Mouse (Mus musculus): ENCODE data around the gene Ank3.
"Not testable (repeated sequence)": the region's sequence is repeated elsewhere in the genome, so short reads cannot be mapped to it uniquely, and the experiment has no call there.

The Ank3 gene

DNA sequence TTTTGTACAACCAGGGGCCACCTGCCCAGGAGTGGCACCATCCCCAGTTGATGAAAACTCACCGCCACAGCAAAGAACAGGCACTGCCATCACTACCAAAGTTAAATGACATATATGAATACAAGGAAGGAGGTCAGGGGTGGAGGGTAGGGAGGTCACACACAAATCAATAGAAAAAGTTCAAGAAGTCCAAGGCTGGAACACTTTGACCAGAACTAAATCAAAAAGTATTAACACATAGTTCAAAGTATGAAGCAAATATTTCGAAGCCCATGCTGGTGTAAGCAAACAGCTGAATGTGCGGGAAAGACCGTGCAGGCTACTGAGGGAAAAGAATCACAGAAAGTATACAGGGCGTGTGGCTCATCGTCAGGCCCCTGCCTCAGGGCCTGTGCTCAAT is 503.5 kb downstream of the Ank3 start:
- CTCF ChIA-PET, result no interaction called here

DNA sequence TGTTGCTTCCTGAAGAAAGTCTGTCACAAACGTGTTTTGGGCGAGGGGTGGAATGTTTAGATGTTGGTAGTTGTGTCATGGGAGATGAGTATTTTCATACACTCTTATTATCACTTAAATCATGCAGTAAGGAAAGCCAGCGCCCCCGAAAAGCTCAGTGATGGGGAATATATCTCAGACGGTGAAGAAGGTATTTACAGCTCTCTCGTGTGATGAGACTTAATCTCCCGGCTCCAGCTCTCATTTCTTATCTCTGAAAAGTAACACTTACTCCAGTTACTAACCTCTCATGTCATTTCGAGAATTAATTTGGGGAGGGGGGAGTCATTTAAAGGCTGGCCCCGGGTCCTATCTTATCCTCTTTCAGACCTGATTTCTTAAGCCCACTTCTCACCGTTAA is 505.7 kb downstream of the Ank3 start:
- CTCF ChIA-PET, result no interaction called here

DNA sequence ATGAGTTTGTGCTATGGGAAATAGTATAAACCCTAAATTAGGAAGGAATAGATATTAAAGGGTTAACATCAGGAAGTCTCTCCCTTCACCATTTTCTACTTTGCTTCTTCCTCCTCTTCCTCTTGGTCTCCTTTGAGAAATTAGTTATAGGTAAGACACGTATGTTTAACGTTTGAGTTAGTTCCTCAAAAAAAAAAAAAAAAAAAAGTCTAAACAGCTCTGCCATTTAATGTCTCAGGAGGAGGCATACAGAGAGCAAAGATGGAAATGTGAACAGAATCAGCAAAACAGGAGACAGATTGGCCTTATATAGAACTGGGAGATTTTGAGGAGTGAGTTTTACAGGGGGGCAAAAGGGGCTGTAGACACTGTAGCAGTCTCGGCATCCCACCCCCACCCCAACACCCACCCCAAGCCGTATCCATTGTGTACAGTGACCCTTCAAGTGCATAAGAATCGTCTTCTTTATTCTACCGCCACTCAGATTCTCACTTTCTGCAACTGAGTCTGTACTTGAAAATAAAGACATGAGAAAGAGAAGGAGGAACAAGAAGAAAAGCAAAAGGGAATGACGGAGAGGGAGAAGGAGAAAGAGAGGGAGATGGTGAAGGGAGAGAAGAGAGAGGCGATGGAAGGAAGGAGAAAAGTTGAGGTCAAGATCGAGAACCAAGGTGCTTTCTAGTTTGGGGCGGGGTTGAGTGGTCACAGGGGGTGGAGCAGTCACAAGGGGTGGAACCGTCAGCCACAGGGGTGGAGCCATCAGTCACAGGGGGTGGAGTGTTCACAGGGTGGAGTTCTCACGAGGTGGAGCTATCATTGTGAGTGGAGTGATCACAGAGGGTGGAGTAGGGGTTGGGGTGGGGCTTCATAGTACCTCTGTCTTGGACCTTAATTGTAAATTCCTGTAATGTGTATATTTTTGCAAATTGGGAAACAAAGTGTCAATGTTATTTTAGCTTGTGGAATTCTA is 509.5 kb downstream of the Ank3 start:
- CTCF ChIA-PET, result no interaction called here

DNA sequence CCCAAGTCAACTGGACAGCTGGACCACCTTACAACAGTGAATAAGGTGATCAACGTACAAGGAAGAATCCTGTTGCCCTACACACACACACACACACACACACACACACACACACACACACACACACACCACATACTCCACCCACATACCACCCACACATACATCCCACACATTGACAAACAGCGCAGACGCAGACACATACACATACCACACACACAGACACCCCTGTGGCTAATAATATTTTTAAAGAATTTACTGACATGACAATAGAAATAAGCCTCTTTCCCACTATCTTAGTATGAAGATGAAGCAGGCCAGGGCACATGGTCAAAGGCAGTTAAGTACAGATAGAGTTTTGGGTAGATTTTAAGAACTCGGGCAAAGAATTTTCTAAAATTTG is 511.3 kb downstream of the Ank3 start:
- CTCF ChIA-PET, result no interaction called here

DNA sequence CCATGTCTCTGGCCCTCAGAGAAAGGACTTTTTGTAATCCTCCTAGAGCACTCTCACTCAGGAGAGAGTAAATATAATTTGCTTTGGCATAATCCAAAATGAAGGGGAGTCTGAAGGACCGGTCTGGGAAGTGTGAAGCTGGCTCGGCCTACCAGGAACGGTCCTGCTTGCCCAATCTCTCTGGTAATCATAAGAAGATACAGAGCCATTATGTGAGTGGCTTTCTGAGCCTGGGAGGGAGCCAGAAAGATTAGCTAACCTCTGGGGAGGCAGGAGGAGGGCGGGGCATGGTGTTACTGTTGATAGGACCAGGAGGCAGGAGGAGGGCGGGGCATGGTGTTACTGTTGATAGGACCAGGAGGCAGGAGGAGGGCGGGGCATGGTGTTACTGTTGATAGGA is 511.7 kb downstream of the Ank3 start:
- CTCF ChIA-PET, result not testable (repeated sequence)

DNA sequence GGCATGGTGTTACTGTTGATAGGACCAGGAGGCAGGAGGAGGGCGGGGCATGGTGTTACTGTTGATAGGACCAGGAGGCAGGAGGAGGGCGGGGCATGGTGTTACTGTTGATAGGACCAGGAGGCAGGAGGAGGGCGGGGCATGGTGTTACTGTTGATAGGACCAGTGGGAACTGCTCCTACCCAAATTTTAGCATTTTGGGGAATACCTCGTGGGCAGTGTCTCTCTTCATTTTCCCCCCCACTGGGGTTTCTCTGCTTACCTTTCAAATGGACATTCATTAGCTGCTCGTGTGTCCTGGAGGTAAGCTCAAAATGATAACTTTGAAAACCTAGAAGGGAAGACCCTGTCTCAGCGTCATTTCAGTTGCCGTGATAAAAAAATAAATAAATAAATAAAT is 512.2 kb downstream of the Ank3 start:
- CTCF ChIA-PET, result not testable (repeated sequence)

DNA sequence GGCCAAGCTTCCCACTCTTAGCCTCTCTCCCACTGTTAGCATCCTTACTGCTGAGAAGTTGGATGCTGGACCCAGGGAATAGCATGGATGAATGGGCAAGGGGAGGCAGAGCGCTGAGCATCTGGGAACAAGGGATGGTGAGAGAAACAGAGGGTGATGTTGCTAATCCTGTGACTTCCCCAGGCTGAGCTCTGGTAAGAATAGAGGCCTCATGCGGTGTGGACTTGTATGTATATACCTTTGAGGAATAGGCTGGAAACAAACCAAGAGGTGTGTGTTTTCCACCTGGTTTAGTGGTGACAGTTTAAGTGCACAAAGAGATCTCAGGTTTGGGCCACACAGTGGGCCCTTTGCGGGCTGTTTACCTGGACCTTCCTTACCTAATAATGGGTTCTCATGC is 517.0 kb downstream of the Ank3 start:
- CTCF ChIA-PET, result no interaction called here

DNA sequence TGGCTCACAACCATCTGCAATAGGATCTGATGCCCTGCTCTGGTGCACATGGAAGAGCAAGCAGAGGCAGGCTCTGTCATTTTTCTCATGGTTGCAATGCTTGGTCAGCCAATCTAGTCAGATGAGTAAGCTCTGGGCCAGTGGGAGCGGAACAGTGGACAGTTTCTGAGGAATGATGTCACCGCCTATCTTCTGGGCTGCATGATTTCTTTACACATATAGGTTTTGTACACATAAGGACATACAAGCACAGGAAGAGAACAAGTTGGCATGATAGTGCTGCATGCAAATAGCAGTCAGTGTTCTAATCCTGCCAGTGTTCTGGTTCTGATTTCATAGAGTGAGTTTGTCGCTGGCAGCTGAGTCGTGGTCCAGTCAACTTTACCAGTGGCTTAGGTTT is 517.6 kb downstream of the Ank3 start:
- CTCF ChIA-PET, result no interaction called here

DNA sequence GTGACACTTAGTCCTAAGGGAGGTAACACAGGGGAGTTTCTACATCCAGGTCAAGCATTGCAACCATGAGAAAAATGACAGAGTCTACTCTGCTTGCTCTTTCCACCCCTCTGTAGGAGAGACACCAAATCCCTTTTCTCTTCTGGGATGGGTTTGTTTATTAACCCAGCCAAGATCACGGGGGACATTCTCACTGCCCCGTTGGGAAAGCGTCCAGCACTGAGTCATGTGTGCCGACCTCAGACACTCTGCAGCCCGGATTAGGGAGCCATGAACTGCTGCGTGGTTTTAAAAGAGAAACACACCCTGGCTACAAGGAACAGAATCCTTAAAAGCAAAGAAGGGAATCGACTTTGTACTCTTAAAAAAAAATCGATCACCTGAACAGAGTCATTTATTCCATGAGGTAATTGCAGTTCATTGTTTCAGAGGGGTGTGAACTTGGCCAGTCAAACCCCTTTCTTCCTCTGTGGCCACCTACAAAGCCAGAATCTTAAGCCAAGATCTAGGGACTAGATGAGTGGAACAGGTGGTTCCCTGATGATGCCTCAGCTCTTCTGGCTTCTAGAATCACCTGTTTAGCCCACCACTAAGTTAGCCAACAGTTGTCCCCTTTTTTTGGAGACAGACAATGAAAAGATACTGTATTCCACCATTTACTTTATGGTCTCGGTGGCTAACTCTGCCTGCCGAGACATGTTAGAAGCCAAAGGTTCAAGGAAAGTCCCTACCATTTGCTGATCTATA is 518.3 kb downstream of the Ank3 start:
- CTCF ChIA-PET, result no interaction called here

DNA sequence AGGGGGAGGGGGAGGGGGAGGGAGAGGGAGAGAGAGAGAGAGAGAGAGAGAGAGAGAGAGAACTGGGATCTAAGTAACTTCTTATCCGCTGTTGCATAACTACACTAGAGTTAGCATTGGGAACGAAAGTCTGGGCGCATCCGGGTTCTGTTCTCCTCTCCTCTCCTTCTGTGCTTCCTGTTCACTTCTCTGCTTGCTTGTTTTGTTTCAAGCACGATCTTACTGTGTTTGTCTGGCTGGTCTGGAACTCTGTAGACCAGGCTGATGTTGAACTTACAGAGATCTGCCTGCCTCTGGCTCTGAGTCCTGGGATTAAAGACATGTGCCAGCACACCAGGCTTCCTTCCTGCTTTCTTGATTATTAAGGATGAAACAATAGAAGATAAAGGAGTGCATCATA is 519.1 kb downstream of the Ank3 start:
- CTCF ChIA-PET, result no interaction called here

DNA sequence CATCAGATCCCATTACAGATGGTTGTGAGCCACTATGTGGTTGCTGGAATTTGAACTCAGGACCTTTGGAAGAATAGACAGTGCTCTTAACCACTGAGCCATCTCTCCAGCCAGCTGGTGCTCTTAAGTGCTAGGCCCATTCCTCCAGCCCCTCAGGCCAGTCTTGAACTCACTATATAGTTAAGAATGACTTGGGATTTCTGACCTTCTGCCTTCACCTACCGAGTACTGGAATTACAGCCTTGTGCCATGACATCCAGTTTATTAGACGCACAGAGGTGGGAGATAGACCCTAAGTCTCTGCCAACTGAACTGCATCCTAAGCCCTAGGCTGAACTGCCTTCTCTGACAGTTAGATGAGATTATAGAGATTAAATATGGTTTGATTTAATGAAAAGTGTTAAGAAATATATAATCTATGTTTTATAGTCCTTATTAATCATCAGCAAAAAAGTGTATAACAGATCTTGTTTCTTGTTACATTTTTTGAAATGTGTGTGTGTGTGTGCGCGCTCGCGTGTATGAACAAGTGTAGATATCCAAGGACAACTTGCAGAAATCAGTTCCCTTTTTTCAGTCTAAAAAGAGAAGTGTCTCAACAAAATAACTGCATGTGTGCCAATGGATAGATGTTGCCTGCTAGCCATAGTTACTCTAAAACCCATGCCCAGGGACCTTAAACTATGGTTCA is 520.0 kb downstream of the Ank3 start:
- CTCF ChIA-PET, result no interaction called here

DNA sequence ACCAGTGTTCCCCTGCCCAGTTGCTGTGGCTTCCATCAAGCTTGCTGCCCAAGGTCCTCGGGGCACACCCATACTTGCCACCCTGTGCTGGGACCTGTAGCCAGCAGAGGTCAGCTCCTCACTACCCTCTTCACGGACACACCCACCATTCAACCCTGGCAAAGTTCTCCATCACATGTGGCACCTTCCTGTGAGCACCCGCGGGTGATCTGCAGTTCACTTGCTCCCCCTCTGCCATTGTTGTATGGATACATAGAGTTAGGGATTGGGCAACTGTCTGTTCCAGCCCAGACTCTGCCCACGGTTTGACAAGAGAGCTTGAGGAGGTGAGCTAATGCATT is 520.5 kb downstream of the Ank3 start:
- CTCF ChIA-PET, result no interaction called here

DNA sequence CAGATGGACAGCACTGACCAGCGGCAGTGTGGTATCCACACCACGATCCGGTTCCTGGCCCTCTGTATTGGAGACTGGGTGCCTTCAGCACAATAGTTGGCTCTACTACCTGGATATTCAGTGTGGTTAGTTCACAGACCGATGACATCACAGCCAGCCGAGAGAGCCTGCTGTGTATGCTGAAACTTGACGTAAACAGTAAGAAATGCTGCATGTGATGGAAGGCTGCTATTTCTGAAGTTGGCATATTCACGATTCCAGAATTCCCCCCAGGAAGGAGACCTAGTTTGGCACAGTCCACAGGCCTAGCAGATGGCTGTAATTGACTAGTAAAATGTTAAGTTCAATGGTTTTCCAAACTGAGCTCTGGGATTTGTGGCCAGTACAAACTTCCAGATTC is 521.2 kb downstream of the Ank3 start:
- CTCF ChIA-PET, result no interaction called here

DNA sequence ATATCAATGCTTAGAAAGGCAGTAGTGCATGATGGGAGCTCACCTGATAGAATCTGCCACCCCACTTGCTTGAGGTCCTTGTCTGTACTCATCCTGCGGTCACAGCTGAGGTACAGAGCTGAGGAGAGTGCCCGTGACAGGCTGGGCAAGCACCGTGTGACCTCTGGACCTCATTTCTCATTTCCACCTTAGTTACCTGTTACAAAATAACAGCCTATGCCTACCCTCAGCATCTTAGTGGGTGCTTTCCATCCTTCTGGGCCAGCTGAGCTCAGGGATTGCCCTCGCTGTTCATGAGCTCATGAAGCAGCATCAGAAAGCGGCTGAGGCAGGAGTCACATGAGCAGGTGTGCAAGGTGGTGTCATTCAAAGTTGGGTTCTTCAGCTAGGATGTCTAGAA is 523.5 kb downstream of the Ank3 start:
- CTCF ChIA-PET, result no interaction called here

DNA sequence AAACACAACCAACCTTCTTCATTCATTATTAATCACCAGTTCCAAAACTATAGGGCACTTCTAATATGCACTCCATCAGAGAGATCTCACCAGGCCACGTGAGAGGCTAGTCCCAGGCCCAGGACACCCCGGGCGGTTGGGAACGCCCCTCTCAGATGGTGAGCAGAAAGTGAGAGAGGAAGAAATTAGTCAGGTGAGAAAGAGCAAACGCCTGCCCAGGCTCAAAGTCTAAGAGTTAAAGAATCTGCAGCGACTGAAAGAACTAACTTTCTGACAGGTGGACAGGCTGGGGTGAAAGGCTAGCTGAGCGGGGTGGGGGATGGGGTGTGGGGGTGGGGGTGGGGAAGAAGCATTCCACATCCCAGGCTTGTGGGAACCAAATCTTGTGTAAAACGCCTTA is 525.2 kb downstream of the Ank3 start:
- CTCF ChIA-PET, result no interaction called here

DNA sequence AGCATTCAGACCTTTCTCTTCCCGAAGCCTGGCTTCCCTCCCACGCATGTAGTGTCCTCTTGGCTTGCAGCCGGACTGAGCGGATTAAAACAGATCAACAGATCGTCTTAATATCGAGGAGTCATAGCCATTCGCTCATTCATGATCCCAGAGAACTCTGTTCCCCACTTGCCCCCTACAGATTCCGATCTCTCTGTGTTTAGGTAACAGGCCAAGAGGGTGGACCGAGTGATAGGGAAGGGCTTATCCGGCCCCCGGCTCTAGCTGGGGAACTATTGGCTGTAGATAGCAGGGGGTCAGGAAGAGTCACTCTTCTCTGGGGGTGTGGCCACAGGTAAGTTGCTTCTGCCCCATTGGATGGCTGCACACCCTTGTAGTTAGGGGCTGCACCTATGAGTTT is 525.7 kb downstream of the Ank3 start:
- CTCF ChIA-PET, result no interaction called here

DNA sequence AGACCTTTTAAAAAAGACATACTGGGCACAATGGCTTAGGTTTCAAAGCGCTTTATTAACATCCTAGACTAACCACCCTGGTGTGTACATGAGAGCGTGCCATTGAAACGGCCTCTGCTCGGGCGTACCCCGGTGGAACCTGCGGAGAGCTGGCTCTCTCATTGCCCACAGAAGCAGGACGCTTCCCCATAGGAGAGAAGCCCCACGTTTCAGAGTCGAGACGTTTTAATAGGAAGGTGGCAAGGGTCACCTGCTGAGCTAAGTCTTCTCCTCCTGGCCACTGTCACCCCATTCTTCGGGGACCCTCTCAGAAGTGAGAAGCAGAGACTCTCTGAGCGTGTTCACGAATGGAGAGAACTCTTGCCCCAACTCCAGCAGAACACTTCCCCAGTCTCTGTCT is 526.3 kb downstream of the Ank3 start:
- CTCF ChIA-PET, result no interaction called here

DNA sequence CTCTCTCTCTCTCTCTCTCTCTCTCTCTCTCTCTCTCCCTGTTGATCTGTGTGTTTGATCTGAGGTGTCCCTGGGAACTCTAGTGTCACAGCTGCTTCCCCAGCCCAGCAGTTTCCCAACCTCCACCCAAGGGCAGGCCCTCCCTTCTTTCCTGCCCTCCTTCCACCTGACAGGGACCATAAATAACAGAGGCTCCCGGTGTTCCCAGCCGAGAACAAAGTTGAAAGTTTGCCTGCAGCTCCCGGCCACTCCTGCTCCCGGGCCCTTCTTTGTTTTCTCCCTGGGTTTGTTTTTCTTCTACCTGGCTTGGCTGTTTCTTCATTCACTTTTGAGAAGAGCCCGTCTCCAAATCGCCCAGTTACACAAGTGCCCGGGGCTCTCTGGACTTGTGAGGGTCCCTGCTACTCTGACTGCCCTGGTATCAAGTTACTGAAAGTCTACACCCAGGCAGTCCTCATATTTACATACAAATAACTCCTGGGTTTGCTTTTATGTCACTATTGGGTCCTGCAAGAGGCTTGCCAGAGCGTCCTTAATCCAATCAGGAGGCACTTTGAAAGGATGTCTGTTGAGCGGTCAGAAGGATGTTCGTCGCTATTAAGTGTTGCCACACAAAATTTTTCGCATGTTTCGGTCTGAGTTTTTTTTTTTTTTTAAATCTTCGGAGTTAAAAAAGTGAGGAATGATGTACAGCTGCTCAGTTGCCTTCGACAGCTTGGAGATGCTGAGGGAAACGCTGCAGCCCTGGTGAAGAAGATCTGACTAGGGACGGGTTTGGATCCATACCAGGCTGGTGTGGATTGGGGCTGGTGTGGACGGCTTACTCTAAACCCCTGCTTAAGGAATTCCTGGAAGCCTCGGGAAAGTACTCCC is 526.9 kb downstream of the Ank3 start:
- CTCF ChIA-PET, result no interaction called here

DNA sequence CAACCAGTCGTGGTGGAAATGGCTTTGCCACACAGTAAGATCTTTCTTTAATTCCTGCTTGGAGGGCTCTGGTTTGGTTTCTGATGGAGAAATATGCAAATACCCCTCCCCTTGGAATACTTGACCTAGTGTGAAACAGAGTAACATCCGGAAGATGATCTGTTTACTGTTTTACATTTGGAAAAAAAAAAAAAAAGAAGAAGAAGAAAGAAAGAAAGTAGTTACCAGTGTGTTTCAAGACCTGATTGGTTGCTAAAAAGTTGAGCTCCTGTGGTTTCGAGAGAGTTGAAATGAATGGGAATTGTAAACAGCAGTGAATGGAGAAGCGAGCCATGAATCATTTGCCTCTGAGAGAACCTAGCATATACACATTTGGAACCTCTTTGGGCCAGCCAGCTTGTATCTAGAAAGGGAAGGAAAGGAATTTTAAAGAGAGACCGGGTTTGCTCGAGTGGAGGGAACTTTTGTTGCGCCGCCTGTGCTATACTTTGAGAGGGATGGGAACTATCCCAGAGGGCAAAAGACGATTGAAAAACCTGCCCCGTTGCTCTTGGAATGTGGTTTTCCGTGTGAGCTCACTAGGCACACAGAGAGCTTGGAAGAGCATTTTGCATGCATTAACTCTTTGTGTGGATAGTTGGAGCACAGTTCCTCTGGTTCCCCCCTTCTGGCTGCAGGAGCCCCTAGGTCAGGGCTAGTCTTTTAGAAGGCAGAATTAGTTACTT is 527.7 kb downstream of the Ank3 start:
- CTCF ChIA-PET, result no interaction called here

DNA sequence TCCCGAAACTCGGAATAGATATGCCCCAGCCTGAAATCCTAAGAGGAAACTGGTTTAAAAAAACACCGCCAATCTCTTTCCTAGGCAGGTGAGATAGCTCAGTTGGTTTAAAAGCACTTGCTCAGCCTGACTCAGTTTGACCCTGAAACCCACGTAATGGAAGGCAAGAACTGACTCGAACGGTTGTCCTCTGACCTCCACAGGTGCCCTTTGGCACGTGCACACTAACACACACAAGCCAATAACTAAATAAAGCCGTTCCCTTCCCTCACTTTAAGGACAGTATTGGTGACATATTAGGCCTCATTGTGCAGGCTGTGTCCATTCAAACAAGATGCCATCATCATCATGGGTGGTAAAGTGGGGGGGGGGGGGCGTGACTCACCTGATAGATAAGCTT is 528.4 kb downstream of the Ank3 start:
- CTCF ChIA-PET, result interaction anchor here (0.6 kb wide), 1 partner anchor 21 kb away, joined by 3 read pairs; no protein-coding TSS in a partner anchor

DNA sequence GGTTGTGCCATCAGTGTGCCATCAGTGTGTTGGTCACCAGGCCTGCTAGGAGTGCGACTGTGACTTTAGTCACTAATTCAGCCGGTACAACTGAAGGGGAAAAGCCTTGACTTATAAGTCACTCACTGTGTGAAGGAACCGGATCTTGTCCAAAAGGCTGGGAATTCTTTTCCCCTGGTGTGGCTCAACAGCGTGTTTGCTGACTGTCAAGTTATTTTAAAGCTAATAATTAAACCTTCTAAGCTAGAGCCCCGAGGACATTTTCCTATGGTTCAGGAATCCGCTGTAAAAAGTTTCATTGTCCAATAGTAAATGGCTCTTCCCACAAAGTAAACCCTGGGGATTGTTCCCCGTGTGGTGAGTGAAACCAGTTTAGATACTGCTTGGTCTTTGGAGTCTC is 529.8 kb downstream of the Ank3 start:
- CTCF ChIA-PET, result interaction anchor here (0.6 kb wide), 1 partner anchor 1657 kb away, joined by 3 read pairs; no protein-coding TSS in a partner anchor
